Mouse (Mus musculus) embryonic facial prominence, embryonic 11.5 days (tissue): ENCODE measurements around the gene Grik3. TPM values are rescaled to one million over a fixed set of nuclear protein-coding genes. Genes with fewer than 3 reads are reported as not detected.

ENCODE experiments used
- ATAC-seq: fragments of 200-750 bp; cut with Nextera tagmentation; replicated peaks from 2 replicates; pipeline ENCODE4 v1.8.0; 2017; ENCODE audit warnings: low read depth; ENCODE audit not compliant: insufficient number of reproducible peaks, low FRiP score, low TSS enrichment
- DNase-seq: peaks from one replicate; pipeline ENCODE4 v3.0.0-alpha.2; 2015; ENCODE audit warnings: low spot score
- H3K27ac ChIP-seq: fragments of 300-500 bp; sonication (generic); replicated peaks from 2 replicates; pipeline ENCODE4 v1.5.1; 2014; ENCODE audit warnings: mild to moderate bottlenecking, low read depth, low read length, control low read depth
- H3K27me3 ChIP-seq: fragments of 300-500 bp; sonication (generic); 2 replicates; pipeline ENCODE4 v1.6.1; 2014; ENCODE audit warnings: mild to moderate bottlenecking, low read length, moderate library complexity, mixed read lengths; ENCODE audit not compliant: control insufficient read depth, insufficient read depth
- H3K36me3 ChIP-seq: fragments of 300-500 bp; sonication (generic); replicated peaks from 2 replicates; pipeline ENCODE4 v1.6.1; 2014; ENCODE audit warnings: low read depth, mild to moderate bottlenecking, low read length, moderate library complexity, mixed read lengths; ENCODE audit not compliant: control insufficient read depth, insufficient read depth
- H3K4me1 ChIP-seq: fragments of 300-500 bp; sonication (generic); 2 replicates; pipeline ENCODE4 v1.6.1; 2014; ENCODE audit warnings: low read length, mixed read lengths; ENCODE audit not compliant: control insufficient read depth, insufficient read depth
- H3K4me2 ChIP-seq: fragments of 300-500 bp; sonication (generic); 2 replicates; pipeline ENCODE4 v1.6.1; 2014; ENCODE audit warnings: low read depth, mild to moderate bottlenecking, control low read depth, low read length, moderate library complexity
- H3K4me3 ChIP-seq: fragments of 300-500 bp; sonication (generic); 2 replicates; pipeline ENCODE4 v1.5.1; 2014; ENCODE audit warnings: low read depth, low read length, control low read depth
- H3K9ac ChIP-seq: fragments of 300-500 bp; sonication (generic); replicated peaks from 2 replicates; pipeline ENCODE4 v1.6.1; 2014; ENCODE audit warnings: mild to moderate bottlenecking, control low read depth, low read length
- H3K9me3 ChIP-seq: fragments of 300-500 bp; sonication (generic); replicated peaks from 2 replicates; pipeline ENCODE4 v1.6.1; 2016; ENCODE audit warnings: mild to moderate bottlenecking, low read length, inconsistent platforms, mixed read lengths; ENCODE audit not compliant: control insufficient read depth
- WGBS: fragments of 180-500 bp; shearing (Covaris S2); extraction: QIAGEN DNeasy Blood & Tissue Kit; methylation state at CpG from one replicate; pipeline ENCODE4 v1.1.7; 2014; 5-methylcytosine and 5-hydroxymethylcytosine counted together
- polyA plus RNA-seq: library from polyadenylated mRNA; unstranded; fragments of >200 nt; fragmentation: Nextera tagmentation; extraction: Ambion mirVana; gene quantifications from 2 replicates; pipeline ENCODE4 v1.2.1, GENCODE M21; 2014

The Grik3 gene
- polyA plus RNA-seq, 1 experiment from 2014 or later = 0.45 TPM

GRCm38 (mm10) chr4:125556405-125557308, 66.2 kb downstream of the Grik3 start:
- WGBS = 81% methylated on average over 14 of the region's 14 CpGs
- ATAC-seq = no peak
- no peaks in the 10 kb centered on the region for H3K9me3 ChIP-seq
- no peak for DNase-seq
- no peaks in the 10 kb centered on the region for H3K27me3 ChIP-seq
- H3K36me3 ChIP-seq = no peaks in the 10 kb centered on the region
- no peak overlapping the region for H3K4me2 ChIP-seq
- no peak overlapping the region for H3K27ac ChIP-seq
- H3K4me1 ChIP-seq = no peaks in the 10 kb centered on the region
- H3K4me3 ChIP-seq = no peak overlapping the region
- no peak overlapping the region for H3K9ac ChIP-seq

GRCm38 (mm10) chr4:125559564-125559963, 69.1 kb downstream of the Grik3 start:
- DNase-seq (no peak), ATAC-seq (no peak)
- H3K4me3 ChIP-seq = no peak overlapping the region
- H3K4me2 ChIP-seq = no peak overlapping the region
- no peaks in the 10 kb centered on the region for H3K36me3 ChIP-seq
- 75% methylated on average over 5 of the region's 5 CpGs for WGBS
- H3K9ac ChIP-seq = no peak overlapping the region
- no peaks in the 10 kb centered on the region for H3K9me3 ChIP-seq
- H3K27me3 ChIP-seq = no peaks in the 10 kb centered on the region
- H3K27ac ChIP-seq = no peak overlapping the region
- peaks cover 10% of the 10 kb centered on the region for H3K4me1 ChIP-seq

- Histone ChIP-seq H3K4me1 (peaks cover 13% of the 10 kb centered on the region), H3K27me3 (no peaks in the 10 kb centered on the region), H3K9ac (no peak overlapping the region), H3K27ac (no peak overlapping the region), H3K4me2 (no peak overlapping the region), H3K4me3 (no peak overlapping the region), H3K36me3 (no peaks in the 10 kb centered on the region), H3K9me3 (no peaks in the 10 kb centered on the region)
- ATAC-seq (no peak), DNase-seq (no peak)
- WGBS = 17% methylated on average over 2 of the region's 2 CpGs
These were observed 70.3 kb downstream of the Grik3 start for GRCm38 (mm10) chr4:125560806-125561205.

GRCm38 (mm10) chr4:125563579-125563978, 73.1 kb downstream of the Grik3 start:
- DNase-seq (no peak), ATAC-seq (no peak)
- H3K36me3 ChIP-seq = no peaks in the 10 kb centered on the region
- no peak overlapping the region for H3K27ac ChIP-seq
- no peak overlapping the region for H3K9ac ChIP-seq
- no peak overlapping the region for H3K4me3 ChIP-seq
- peaks cover 13% of the 10 kb centered on the region for H3K4me1 ChIP-seq
- no peaks in the 10 kb centered on the region for H3K9me3 ChIP-seq
- 70% methylated on average over 10 of the region's 10 CpGs for WGBS
- H3K4me2 ChIP-seq = no peak overlapping the region
- H3K27me3 ChIP-seq = no peaks in the 10 kb centered on the region

GRCm38 (mm10) chr4:125564008-125564710, 73.7 kb downstream of the Grik3 start:
- Histone ChIP-seq H3K27ac (no peak overlapping the region), H3K4me2 (no peak overlapping the region), H3K27me3 (no peaks in the 10 kb centered on the region), H3K4me1 (peaks cover 13% of the 10 kb centered on the region), H3K4me3 (no peak overlapping the region), H3K36me3 (no peaks in the 10 kb centered on the region), H3K9ac (no peak overlapping the region), H3K9me3 (no peaks in the 10 kb centered on the region)
- DNase-seq (peak; percentile 55), ATAC-seq (no peak)
- WGBS = 29% methylated on average over 17 of the region's 17 CpGs

- 44% methylated on average over 7 of the region's 8 CpGs for WGBS
- no peak for ATAC-seq
- no peak overlapping the region for H3K27ac ChIP-seq
These were observed 75.4 kb downstream of the Grik3 start for GRCm38 (mm10) chr4:125565711-125566439.

GRCm38 (mm10) chr4:125568210-125568609, 77.7 kb downstream of the Grik3 start:
- H3K9ac ChIP-seq = no peak overlapping the region
- no peak overlapping the region for H3K4me2 ChIP-seq
- H3K4me1 ChIP-seq = peaks cover 13% of the 10 kb centered on the region
- H3K9me3 ChIP-seq = no peaks in the 10 kb centered on the region
- H3K36me3 ChIP-seq = no peaks in the 10 kb centered on the region
- ATAC-seq (no peak), DNase-seq (no peak)
- 84% methylated on average over 6 of the region's 6 CpGs for WGBS
- no peak overlapping the region for H3K27ac ChIP-seq
- no peaks in the 10 kb centered on the region for H3K27me3 ChIP-seq
- H3K4me3 ChIP-seq = no peak overlapping the region

More at GRCm38 (mm10) chr4:125565711-125566439, 75.4 kb downstream of the Grik3 start:
- Histone ChIP-seq H3K4me1 (peaks cover 13% of the 10 kb centered on the region), H3K9ac (no peak overlapping the region), H3K4me3 (no peak overlapping the region), H3K9me3 (no peaks in the 10 kb centered on the region), H3K36me3 (no peaks in the 10 kb centered on the region), H3K4me2 (no peak overlapping the region), H3K27me3 (no peaks in the 10 kb centered on the region)
- no peak for DNase-seq
